Mouse (Mus musculus): Measurements from ENCODE around the gene Lilrb4a.
"Not testable (repeated sequence)": the region's sequence is repeated elsewhere in the genome, so short reads cannot be mapped to it uniquely, and the experiment has no call there.

- TF ChIP-seq CTCF (IDR thresholded peaks at IDR 0.05; ENCODE audit: borderline replicate concordance, control insufficient read depth, extremely low read depth, insufficient read depth, low read length, poor library complexity); POLR2A (IDR thresholded peaks at IDR 0.05; ENCODE audit: control insufficient read depth, extremely low read depth, insufficient read depth, low read length, poor library complexity): not testable (repeated sequence)
Measured at GRCm38 (mm10) chr10:51490691-51491090, at the start of gene Lilrb4a.
